Mouse (Mus musculus): ENCODE data around the gene Shkbp1.
A peak's percentile ranks its signal among the peaks of the same experiment; 100 is the strongest.

The Shkbp1 gene

GRCm38 (mm10) chr7:27334405-27334911, 21.4 kb downstream of the Shkbp1 start:
- no peak for DNase-seq (ENCODE audit: low read depth, low spot score)

- no peak for DNase-seq (ENCODE audit: low read depth, low spot score)
Observed at GRCm38 (mm10) chr7:27333316-27333941, 22.4 kb downstream of the Shkbp1 start.

- DNase-seq (ENCODE audit: low read depth, low spot score): no peak
Observed at GRCm38 (mm10) chr7:27332353-27333199, 23.2 kb downstream of the Shkbp1 start.

GRCm38 (mm10) chr7:27331854-27332253, 24.0 kb downstream of the Shkbp1 start:
- no peak for DNase-seq (ENCODE audit: low read depth, low spot score)

GRCm38 (mm10) chr7:27331541-27331851, 24.3 kb downstream of the Shkbp1 start:
- DNase-seq (ENCODE audit: low read depth, low spot score): no peak

GRCm38 (mm10) chr7:27330709-27331540, 24.9 kb downstream of the Shkbp1 start:
- DNase-seq (ENCODE audit: low read depth, low spot score): peak; percentile 74

GRCm38 (mm10) chr7:27329981-27330380, 25.8 kb downstream of the Shkbp1 start:
- DNase-seq (ENCODE audit: low read depth, low spot score): no peak

- DNase-seq (ENCODE audit: low read depth, low spot score): peak; percentile 71
Observed at GRCm38 (mm10) chr7:27329326-27329947, 26.4 kb downstream of the Shkbp1 start.

- no peak for DNase-seq (ENCODE audit: low read depth, low spot score)
Observed at GRCm38 (mm10) chr7:27328648-27329047, 27.2 kb downstream of the Shkbp1 start.

- DNase-seq (ENCODE audit: low read depth, low spot score): no peak
Observed at GRCm38 (mm10) chr7:27328161-27328560, 27.7 kb downstream of the Shkbp1 start.

- DNase-seq (ENCODE audit: low read depth, low spot score): no peak
Observed at GRCm38 (mm10) chr7:27327500-27327899, 28.3 kb downstream of the Shkbp1 start.

GRCm38 (mm10) chr7:27326101-27326880, 29.5 kb downstream of the Shkbp1 start:
- DNase-seq (ENCODE audit: low read depth, low spot score): no peak

GRCm38 (mm10) chr7:27325697-27326096, 30.1 kb downstream of the Shkbp1 start:
- DNase-seq (ENCODE audit: low read depth, low spot score): no peak

GRCm38 (mm10) chr7:27324928-27325327, 30.9 kb downstream of the Shkbp1 start:
- no peak for DNase-seq (ENCODE audit: low read depth, low spot score)

- no peak for DNase-seq (ENCODE audit: low read depth, low spot score)
Observed at GRCm38 (mm10) chr7:27324161-27324560, 31.7 kb downstream of the Shkbp1 start.

GRCm38 (mm10) chr7:27323001-27323400, 32.8 kb downstream of the Shkbp1 start:
- no peak for DNase-seq (ENCODE audit: low read depth, low spot score)

GRCm38 (mm10) chr7:27322291-27322690, 33.5 kb downstream of the Shkbp1 start:
- no peak for DNase-seq (ENCODE audit: low read depth, low spot score)

GRCm38 (mm10) chr7:27319411-27319810, 36.4 kb downstream of the Shkbp1 start:
- DNase-seq (ENCODE audit: low read depth, low spot score): no peak

- no peak for DNase-seq (ENCODE audit: low read depth, low spot score)
Observed at GRCm38 (mm10) chr7:27315958-27316357, 39.9 kb downstream of the Shkbp1 start.

GRCm38 (mm10) chr7:27314393-27314792, 41.4 kb downstream of the Shkbp1 start:
- DNase-seq (ENCODE audit: low read depth, low spot score): no peak
